Mouse (Mus musculus) gastrocnemius, postnatal 10 days (tissue): ENCODE measurements around the gene Ace3. TPM values are rescaled to one million over a fixed set of nuclear protein-coding genes. Genes with fewer than 3 reads are reported as not detected.

Experiments used
- DNase-seq: peaks from one replicate; pipeline ENCODE4 v3.0.0; 2021; ENCODE audit warnings: mixed read lengths
- total RNA-seq, 2 experiments: library from RNA; stranded (reverse); gene quantifications; 2 replicates each; pipeline ENCODE4 v1.2.3; 2021

Gene Ace3
- total RNA-seq, 2 experiments from 2014 or later: not detected

- no peak for DNase-seq
Measured at GRCm38 (mm10) chr11:106044349-106044748, 49.9 kb downstream of the Ace3 start.

- DNase-seq: no peak
Measured at GRCm38 (mm10) chr11:106045256-106045655, 50.8 kb downstream of the Ace3 start.

GRCm38 (mm10) chr11:106045780-106046179 is 51.3 kb downstream of the Ace3 start:
- DNase-seq: no peak

- no peak for DNase-seq
Measured at GRCm38 (mm10) chr11:106046584-106046983, 52.1 kb downstream of the Ace3 start.

- no peak for DNase-seq
Measured at GRCm38 (mm10) chr11:106053921-106054320, 59.4 kb downstream of the Ace3 start.

- DNase-seq: no peak
Measured at GRCm38 (mm10) chr11:106054600-106054999, 60.1 kb downstream of the Ace3 start.

Other genes starting within 250 kb of the Ace3 start
- 1 to 10 TPM; 5.8 to 6.6 TPM for gene Cyb561, start 41.3 kb upstream of the Ace3 start, total RNA-seq
- gene Ace, start 26.7 kb upstream of the Ace3 start, total RNA-seq: 10 to 100 TPM; 40.0 to 40.5 TPM
- not detected for gene Kcnh6, start 13.4 kb downstream of the Ace3 start, total RNA-seq
- 10 to 100 TPM; 39.2 to 40.9 TPM for gene Dcaf7, start 42.2 kb downstream of the Ace3 start, total RNA-seq
- gene Taco1, start 71.4 kb downstream of the Ace3 start, total RNA-seq: 10 to 100 TPM; 25.3 to 31.4 TPM
- 10 to 100 TPM; 26.5 to 33.3 TPM for gene Map3k3, start 89.9 kb downstream of the Ace3 start, total RNA-seq
- not detected for gene Gm10840, start 166.2 kb downstream of the Ace3 start, total RNA-seq
- 10 to 100 TPM; 13.2 to 18.1 TPM for gene Limd2, start 166.2 kb downstream of the Ace3 start, total RNA-seq
- gene Strada, start 207.5 kb downstream of the Ace3 start, total RNA-seq: 10 to 100 TPM; 21.5 to 22.8 TPM
- gene Ccdc47, start 221.7 kb downstream of the Ace3 start, total RNA-seq: 10 to 100 TPM; 73.6 to 75.8 TPM
- gene Ddx42, start 222.3 kb downstream of the Ace3 start, total RNA-seq: 10 to 100 TPM; 30.1 to 35.8 TPM